Mouse (Mus musculus) right cerebral cortex, postnatal 25 days (tissue): ENCODE measurements around the gene Nyap1.
A peak's percentile ranks its signal among the peaks of the same experiment; 100 is the strongest.
"Not testable (repeated sequence)": the region's sequence is repeated elsewhere in the genome, so short reads cannot be mapped to it uniquely, and the experiment has no call there.

Source experiments
- DNase-seq: peaks from one replicate; pipeline ENCODE4 v3.0.0; 2022

The Nyap1 gene

DNA sequence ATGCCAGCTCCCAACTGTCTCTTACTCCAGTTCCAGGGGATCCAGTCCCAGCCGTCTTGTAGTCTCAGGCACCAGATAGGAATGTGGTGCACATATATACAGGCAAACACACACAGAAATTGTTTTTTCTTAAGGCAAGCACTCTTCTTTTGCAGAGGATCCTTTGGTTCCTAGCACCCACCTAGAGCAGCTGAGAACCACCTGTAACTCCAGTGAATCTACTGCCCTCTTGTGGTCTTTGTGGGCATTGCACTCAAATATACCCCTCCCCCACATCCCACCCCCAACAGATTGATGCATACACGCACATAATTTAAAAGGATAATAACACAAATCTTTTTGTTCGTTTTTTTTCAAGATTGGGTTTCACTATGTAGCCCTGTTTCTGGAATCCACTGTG lies 24.9 kb upstream of the Nyap1 start:
- DNase-seq = no peak

- DNase-seq = no peak
Observed at GRCm38 (mm10) chr5:137764609-137765340, 23.4 kb upstream of the Nyap1 start.

DNA sequence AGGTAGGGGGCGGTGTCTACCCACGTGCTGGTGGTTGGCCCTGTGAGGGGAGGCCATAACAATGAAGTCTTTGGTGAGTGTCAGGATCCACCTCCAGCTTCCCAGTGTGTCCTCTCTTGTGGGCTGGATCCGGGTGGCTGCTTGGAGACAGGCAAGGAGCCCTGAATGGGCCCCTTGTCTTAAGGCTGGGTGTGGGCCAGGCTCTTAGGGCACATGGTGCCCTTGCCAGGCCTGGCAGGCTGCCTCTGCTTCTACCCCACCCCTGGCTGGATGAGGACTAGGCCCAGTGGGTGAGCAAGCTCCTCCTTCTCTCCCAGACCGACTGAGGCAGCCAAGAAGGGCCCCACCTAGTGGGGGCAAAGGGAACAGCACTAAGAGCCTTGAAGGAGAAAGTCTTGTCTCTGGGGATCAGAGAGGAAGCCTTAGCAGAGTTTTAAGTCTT lies 18.6 kb upstream of the Nyap1 start:
- peak; percentile 82 for DNase-seq

- no peak for DNase-seq
Observed at GRCm38 (mm10) chr5:137758921-137759534, 17.6 kb upstream of the Nyap1 start.

GRCm38 (mm10) chr5:137757887-137758286 lies 16.5 kb upstream of the Nyap1 start:
- DNase-seq = peak; percentile 68

DNA sequence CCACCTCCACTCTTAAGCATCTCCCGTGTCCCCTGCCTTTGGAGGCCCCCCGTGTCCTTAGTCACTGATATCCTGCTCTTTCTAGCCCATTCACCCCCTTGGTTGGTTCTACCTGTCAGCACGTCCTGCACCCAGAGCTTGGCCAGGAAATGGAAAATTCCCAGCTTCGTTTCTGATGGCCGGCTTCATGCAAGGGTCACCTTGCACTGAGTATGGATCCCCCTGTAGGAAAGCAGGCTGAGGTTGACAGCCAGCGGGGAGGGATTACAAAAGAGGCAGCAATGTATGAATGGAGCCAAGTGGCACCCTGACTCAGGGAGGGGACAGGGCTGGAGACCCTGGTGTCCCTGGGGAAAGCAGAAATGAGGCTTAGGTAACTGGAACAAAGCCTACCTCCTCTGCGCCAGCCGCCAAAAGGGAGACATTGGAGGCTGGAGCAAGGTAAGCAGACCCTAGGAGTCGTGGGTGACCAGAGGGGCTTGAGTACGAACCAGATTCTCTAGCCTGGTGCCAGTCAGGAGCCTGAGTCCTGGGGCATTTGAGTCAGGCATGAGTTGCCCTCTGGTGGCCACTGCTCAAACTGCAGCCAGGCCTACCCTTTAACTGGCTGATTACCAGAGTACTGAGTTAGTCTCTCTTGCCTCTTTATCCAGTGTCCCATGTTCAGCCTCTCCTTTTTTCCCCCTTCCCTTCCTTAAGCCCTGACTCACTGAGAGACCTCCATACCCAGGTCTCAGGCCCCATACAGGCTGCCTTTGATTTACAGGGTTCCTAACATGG lies 15.7 kb upstream of the Nyap1 start:
- peak; percentile 81 for DNase-seq

- DNase-seq = no peak
Observed at GRCm38 (mm10) chr5:137756106-137756505, 14.7 kb upstream of the Nyap1 start.

DNA sequence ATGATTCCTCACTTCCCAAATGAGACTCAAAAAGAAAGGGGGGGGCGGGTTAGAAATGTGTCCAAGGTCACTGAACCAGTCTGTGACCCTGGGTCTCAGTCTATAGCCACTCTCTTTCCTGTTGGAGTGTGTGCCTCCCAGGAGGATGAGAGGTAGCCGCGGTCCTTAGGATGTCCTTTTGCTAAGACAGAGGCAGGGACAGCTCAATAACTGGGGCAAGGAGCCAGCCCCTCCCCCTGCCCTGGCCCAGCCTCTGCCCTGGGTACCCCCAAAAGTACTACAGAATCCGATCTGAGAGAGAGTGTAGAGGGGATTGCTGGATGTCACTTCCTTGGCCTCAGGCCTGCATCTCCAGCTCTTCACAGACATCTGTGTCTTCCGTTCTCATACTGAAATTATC lies 14.0 kb upstream of the Nyap1 start:
- no peak for DNase-seq

DNA sequence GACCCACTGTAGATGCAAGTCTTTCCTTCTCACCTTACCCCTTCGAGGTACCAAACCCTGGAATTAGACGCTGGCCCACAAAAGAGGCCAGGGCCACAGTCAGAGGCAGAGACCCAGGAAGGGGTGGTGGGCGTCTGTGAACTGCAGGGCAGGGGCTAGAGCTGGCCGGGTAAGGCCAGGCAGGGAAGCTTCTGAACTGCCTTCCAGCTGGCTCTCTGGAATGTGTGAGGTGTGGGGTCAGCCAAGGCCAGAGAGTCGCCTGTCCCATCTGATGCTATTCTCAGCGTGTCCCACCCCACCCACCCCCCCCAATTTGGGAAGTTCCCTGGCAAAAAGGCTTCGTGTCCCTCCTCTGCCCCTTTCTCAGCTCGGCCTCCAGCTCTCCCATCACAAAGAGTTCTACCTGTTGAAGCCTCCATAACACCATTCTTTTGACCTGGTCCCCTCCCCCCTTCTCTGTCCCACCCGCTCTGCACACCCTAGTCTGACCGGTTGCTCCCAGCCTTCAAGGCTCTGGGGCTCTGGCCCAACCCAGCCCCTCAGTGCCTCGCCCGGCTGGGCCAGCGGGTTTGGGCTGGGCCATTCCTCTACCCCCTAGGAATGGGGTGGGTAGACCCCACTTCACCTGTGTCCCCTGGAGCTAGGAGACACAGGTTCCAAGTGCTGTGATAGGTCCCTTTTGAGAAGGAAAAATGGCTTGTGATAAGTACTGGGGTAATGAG lies 11.9 kb upstream of the Nyap1 start:
- DNase-seq = no peak

DNA sequence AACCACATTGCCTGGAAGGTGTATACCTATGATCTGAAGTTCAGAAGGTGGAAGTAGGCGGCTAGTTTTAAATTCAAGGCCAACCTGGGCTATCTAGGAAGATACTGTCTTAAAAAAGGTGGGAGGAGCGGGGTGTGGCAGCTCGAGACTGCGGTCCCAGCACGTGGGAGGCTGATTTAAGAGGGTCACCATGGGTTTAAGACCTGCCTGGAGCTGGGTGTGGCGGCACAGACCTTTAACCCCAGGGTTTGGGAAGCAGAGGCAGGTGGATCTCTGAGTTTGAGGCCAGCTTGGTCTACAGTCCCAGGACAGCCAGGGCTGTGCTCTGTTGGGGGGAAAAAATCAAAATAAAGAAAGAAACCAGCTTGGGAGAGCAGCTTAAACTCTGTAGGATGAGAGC lies 10.6 kb upstream of the Nyap1 start:
- DNase-seq = no peak

DNA sequence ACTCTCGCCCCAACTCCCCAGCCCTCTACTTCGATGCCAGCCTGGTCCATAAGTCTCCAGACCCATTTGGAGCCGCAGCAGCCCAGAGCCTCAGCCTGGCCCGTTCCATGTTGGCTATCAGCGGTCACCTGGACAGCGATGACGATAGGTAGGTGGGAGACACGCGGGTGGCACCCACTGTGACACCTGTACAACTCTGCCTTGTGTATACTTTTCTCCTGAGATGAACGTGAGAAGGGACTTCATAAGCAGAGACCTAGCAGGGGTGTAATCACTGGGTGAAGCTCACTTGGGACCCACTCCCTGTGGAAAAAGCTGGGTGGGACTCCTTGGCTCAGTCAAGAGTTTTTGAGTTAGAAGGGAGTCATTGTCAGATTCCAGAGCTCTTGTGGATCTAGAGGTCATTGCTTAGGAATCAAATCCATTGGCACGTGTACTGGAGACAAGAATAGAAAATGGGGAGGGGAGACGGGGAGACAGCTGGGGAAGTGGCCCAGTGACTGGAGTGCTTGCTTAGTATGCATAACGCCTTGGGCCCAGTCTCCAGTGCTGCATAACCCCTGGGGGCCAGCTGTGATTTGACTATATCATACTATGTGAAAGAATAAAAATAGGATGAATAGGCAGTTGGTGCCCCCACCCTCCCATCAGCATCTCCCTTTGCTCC lies 9.9 kb upstream of the Nyap1 start:
- no peak for DNase-seq

DNA sequence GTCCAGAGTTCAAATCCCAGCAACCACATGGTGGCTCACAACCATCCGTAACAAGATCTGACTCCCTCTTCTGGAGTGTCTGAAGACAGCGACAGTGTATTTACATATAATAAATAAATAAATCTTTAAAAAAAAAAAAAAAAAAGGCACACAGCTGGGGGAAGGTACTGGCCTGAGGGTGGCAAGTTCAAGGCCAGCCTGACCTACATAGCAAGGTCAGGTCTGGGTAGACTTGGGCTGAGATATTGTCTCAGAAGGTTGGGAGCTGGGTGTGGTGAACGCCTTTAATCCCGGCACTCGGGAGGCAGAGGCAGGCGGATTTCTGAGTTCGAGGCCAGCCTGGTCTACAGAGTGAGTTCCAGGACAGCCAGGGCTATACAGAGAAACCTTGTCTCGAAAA lies 8.8 kb upstream of the Nyap1 start:
- not testable (repeated sequence) for DNase-seq

GRCm38 (mm10) chr5:137749196-137749836 lies 7.9 kb upstream of the Nyap1 start:
- DNase-seq = no peak

DNA sequence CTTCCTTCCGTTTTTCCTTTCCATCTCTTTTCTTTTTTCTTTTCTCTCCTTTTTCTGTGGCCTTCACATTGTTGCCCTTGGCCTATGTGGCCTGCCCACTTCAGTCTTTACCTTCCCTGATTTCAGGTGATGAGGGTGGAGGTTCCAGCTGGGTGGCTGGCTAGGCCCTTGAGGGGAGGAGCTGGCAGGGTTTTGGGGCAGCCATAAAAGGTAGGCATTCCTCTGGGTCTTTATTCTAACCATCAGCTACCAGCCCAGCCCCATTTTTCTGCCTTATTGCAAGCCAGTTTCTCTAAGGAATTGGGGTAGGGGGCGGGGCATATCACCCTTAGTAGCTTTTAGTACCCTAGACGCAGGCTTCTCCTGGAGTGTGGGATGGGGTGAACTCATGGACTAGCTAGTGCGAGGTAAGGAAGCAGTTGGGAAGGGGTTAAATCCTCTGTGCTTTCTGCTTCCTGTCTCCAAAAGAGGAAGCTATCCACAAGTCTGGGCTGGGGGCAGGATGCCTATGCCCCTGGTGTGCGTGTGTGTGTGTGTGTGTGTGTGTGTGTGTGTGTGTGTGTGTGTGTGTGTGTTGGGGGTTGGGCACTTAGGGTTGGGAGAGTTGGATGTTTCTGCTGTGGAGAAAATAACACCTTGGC lies 6.8 kb upstream of the Nyap1 start:
- no peak for DNase-seq

- DNase-seq = no peak
Observed at GRCm38 (mm10) chr5:137747326-137747961, 6.0 kb upstream of the Nyap1 start.

DNA sequence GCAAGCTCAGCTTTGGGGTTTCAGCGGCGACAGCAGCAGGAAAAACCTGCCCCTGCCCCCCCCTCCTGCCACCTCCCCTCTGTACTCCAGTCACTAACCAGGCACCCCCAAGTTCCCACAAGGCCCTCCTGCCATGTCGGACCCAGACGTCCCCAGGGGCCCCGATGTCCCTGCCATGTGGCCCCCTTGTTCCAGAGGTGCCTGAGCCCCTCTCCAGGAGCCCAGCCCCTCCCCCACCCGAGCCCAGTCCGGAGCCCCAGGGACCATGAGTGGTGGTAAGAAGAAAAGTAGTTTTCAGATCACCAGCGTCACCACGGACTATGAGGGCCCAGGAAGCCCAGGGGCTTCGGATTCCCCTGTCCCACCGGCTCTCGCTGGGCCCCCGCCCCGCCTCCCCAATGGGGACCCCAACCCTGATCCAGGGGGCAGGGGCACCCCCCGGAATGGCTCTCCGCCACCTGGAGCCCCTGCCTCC lies 5.5 kb upstream of the Nyap1 start:
- DNase-seq = no peak

DNA sequence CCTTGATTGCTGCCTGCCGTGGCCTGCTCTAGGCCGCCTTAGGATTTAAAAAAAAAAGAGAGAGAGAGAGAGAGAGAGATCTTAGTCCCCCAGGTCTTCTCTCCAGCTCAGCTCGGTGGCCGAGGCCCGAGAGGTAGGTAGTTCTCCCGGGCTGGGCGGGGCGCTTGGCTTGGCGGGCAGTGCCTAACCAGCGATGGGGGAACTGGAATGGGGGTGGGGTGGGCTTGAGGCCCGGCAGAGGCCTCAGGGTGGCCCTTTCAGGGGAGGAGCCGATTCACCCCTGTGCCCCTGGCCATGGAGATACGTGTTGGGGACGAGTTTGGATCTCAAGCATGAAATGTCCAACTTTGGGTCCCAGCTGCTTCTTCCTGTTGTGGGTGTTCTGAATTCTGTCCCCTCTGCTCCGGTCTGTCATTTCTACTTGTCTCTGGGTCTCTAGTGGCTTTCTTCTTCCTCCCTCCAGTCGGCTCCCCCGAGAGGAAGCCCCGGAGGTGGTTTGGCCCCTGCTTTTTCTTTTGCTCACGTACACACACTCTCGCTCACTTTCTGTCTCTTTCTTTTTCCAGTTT lies 5.0 kb upstream of the Nyap1 start:
- DNase-seq = no peak

GRCm38 (mm10) chr5:137745214-137746171 lies 4.1 kb upstream of the Nyap1 start, which contains the start of gene Tsc22d4:
Gene Tsc22d4 (plus strand): TSS chr5:137745730.
- peak; percentile 87 for DNase-seq

GRCm38 (mm10) chr5:137744197-137744596 lies 2.8 kb upstream of the Nyap1 start:
- no peak for DNase-seq
